In genomic region chr6:24910728-24911105, GRCm38 (mm10) we compare ENCODE assay signal across 25 mouse cellular contexts. TPM values are rescaled to one million over a fixed set of nuclear protein-coding genes. Genes with fewer than 3 reads are reported as not detected.
"Had no signal": no experiment of that assay in that cellular context is flagged by ENCODE, and none has a peak within 500 bp of the region (broad histone marks: within the 10 kb centered on the region; RNA-seq: fewer than 3 reads in every experiment).

No protein-coding gene starts in this region.

- H3K4me2 ChIP-seq: limb, embryonic 13.5 days; lung, embryonic 14.5 days; midbrain, embryonic 12.5 days; midbrain, embryonic 15.5 days; neural tube, embryonic 12.5 days; neural tube, embryonic 15.5 days; stomach, embryonic 15.5 days had no signal

- H3K4me3 ChIP-seq: left cerebral cortex, adult 2 months; limb, embryonic 13.5 days; midbrain, embryonic 12.5 days; midbrain, embryonic 15.5 days; neural tube, embryonic 12.5 days; neural tube, embryonic 15.5 days; stomach, embryonic 15.5 days had no signal

- H3K27me3 ChIP-seq: limb, embryonic 13.5 days; midbrain, embryonic 12.5 days; midbrain, embryonic 15.5 days; neural tube, embryonic 12.5 days; neural tube, embryonic 15.5 days; stomach, embryonic 15.5 days had no signal

- H3K27ac ChIP-seq: left cerebral cortex, adult 2 months; limb, embryonic 13.5 days; liver, embryonic 14.5 days; macrophage; midbrain, embryonic 12.5 days; midbrain, embryonic 15.5 days; neural tube, embryonic 12.5 days; neural tube, embryonic 15.5 days; stomach, embryonic 15.5 days had no signal

- DNase-seq: layer of hippocampus, postnatal 36 days; left cerebral cortex, postnatal 4 days; liver; liver, postnatal 0 days; lung, embryonic 14.5 days; right cerebral cortex, adult 18-20 months; right cerebral cortex, postnatal 14 days; right cerebral cortex, postnatal 4 days; thymus, postnatal 25 days had no signal

- ATAC-seq: intestine, postnatal 0 days; liver, postnatal 0 days; lung, postnatal 0 days; midbrain, embryonic 15.5 days had no signal

- H3K9me3 ChIP-seq: limb, embryonic 13.5 days; midbrain, embryonic 12.5 days; midbrain, embryonic 15.5 days; neural tube, embryonic 12.5 days; neural tube, embryonic 15.5 days; stomach, embryonic 15.5 days had no signal

- H3K36me3 ChIP-seq: limb, embryonic 13.5 days; midbrain, embryonic 12.5 days; midbrain, embryonic 15.5 days; neural tube, embryonic 12.5 days; neural tube, embryonic 15.5 days; stomach, embryonic 15.5 days had no signal

- H3K4me1 ChIP-seq: limb, embryonic 13.5 days; midbrain, embryonic 12.5 days; midbrain, embryonic 15.5 days; neural tube, embryonic 12.5 days; neural tube, embryonic 15.5 days; stomach, embryonic 15.5 days had no signal

- H3K9ac ChIP-seq: limb, embryonic 13.5 days; liver, embryonic 14.5 days; liver, postnatal 0 days; lung, embryonic 14.5 days; midbrain, embryonic 12.5 days; midbrain, embryonic 15.5 days; neural tube, embryonic 12.5 days; neural tube, embryonic 15.5 days; stomach, embryonic 15.5 days had no signal

RNA-seq across cellular contexts. Expression of gene Tmem229a, which starts 45.4 kb away (rescaled TPM):
- polyA plus RNA-seq: macrophage had no signal

RNA-seq across cellular contexts. Expression of gene Hyal5, which starts 52.9 kb away (rescaled TPM):
- total RNA-seq: layer of hippocampus, adult 8-10 months; layer of hippocampus, postnatal 10 days; layer of hippocampus, postnatal 36 days; left cerebral cortex, adult 2 months; left cerebral cortex, postnatal 14 days; left cerebral cortex, postnatal 4 days had no signal
- polyA plus RNA-seq: intestine, embryonic 14.5 days; limb, embryonic 13.5 days; liver, embryonic 14.5 days; lung, embryonic 14.5 days; macrophage; midbrain, embryonic 12.5 days; midbrain, embryonic 15.5 days; neural tube, embryonic 12.5 days; neural tube, embryonic 15.5 days; thymus, postnatal 0 days had no signal
